ENCODE assay signal across 8 mouse cellular contexts in the genomic region with DNA sequence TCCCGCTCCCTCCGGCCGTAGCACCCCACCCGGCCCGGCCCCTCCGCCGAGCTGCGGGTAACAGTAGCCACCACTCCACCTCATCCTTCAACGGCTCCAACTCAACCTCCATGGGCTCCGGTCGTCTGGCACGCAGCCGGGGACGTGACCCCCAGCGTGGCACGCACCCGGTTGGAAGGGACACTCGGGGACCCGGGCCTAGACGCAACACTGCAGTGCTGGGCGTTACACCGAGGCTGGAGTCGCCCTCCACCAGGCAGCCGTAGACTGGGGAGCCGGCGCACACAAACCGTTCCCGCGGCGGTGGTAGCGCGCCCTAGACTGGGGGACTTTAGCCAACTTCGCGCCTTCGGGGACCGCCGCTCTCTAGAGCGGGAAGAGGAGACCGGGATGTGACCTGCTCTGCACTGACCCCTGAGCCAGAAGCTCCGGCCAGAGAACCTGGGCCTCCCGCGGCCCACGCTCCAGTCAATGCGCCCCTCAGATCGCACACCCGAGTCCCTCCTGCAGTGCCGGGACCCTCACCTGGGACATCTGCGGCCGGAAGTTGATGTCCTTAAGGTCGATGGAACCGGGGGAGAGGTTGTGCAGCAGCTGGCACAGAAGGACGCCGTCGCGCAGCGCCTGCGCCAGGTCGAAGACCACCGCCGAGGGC. TPM values are rescaled to one million over a fixed set of nuclear protein-coding genes. Genes with fewer than 3 reads are reported as not detected.
DNase-seq lines count a peak whose midpoint lies in the region; ATAC-seq and TF ChIP-seq lines count a peak whose summit lies in the region.

No protein-coding gene starts in this region.

- H3K27me3 ChIP-seq in forebrain, embryonic 11.5 days (ENCODE audit: control insufficient read depth, insufficient read depth, low read length), result no peaks in the 10 kb centered on the region
- no peaks in the 10 kb centered on the region for H3K27me3 ChIP-seq in lung, embryonic 14.5 days (ENCODE audit: insufficient read depth, low read length)
- H3K27me3 ChIP-seq in splenic B cell, adult 2 months (ENCODE audit: control insufficient read depth, insufficient read depth, low read length, poor library complexity, severe bottlenecking), result no peaks in the 10 kb centered on the region

- WGBS in forebrain, embryonic 11.5 days, result under 1% methylated on average over 52 of the region's 60 CpGs
- under 1% methylated on average over 54 of the region's 60 CpGs for WGBS in lung, embryonic 14.5 days

- no peaks in the 10 kb centered on the region for H3K36me3 ChIP-seq in forebrain, embryonic 11.5 days (ENCODE audit: control insufficient read depth, insufficient read depth, low read length)
- no peaks in the 10 kb centered on the region for H3K36me3 ChIP-seq in lung, embryonic 14.5 days (ENCODE audit: insufficient read depth)
- no peaks in the 10 kb centered on the region for H3K36me3 ChIP-seq in splenic B cell, adult 2 months (ENCODE audit: control insufficient read depth, insufficient read depth, low read length, poor library complexity, severe bottlenecking)

- peak overlapping the region; percentile 95 for H3K9ac ChIP-seq in forebrain, embryonic 11.5 days (ENCODE audit: low read length)
- peak overlapping the region; percentile 79 for H3K9ac ChIP-seq in lung, embryonic 14.5 days

- DNase-seq in cerebellum, adult 11 months, result peak; percentile 13
- no peak for DNase-seq in cerebellum, adult 11-12 months
- DNase-seq in CD4-positive helper T cell, adult 2 months (ENCODE audit: low read depth, low spot score), result peak; percentile 42
- DNase-seq in forebrain, embryonic 11.5 days (ENCODE audit: low spot score), result peak; percentile 73
- DNase-seq in induced T-regulatory cell, adult 2 months (ENCODE audit: low read depth), result peak; percentile 58
- peak; percentile 61 for DNase-seq in lung, embryonic 14.5 days
- peak; percentile 34 for DNase-seq in splenic B cell, adult 2 months (ENCODE audit: low read depth, low spot score)

- peak; percentile 21; the same call in 1 of the 2 replicates for ATAC-seq in forebrain, embryonic 11.5 days (replicated peaks; ENCODE audit: low FRiP score)
- no peak for ATAC-seq in lung, embryonic 14.5 days (ENCODE audit: insufficient read depth)
- no peak for ATAC-seq in megakaryocyte-erythroid progenitor cell, adult 5-6 weeks (replicated peaks; ENCODE audit: low FRiP score, low TSS enrichment, poor library complexity, severe bottlenecking)

- peak overlapping the region; percentile 99 for H3K4me2 ChIP-seq in forebrain, embryonic 11.5 days (ENCODE audit: low read depth, low read length, severe bottlenecking)
- peak overlapping the region; percentile 98 for H3K4me2 ChIP-seq in lung, embryonic 14.5 days

- H3K4me3 ChIP-seq in forebrain, embryonic 11.5 days (ENCODE audit: low read depth, low read length), result peak overlapping the region; percentile 70
- H3K4me3 ChIP-seq in lung, embryonic 14.5 days (ENCODE audit: low read depth, low read length), result peak overlapping the region; percentile 82

- H3K27ac ChIP-seq in forebrain, embryonic 11.5 days (ENCODE audit: low read depth, low read length), result peak overlapping the region; percentile 88
- H3K27ac ChIP-seq in lung, embryonic 14.5 days (ENCODE audit: low read depth), result peak overlapping the region; percentile 75; the same call in 1 of the 2 replicates

- no peak for TF ChIP-seq CTCF in lung, embryonic 14.5 days (IDR thresholded peaks at IDR 0.05; ENCODE audit: low read depth)

- H3K4me1 ChIP-seq in forebrain, embryonic 11.5 days (replicated peaks; ENCODE audit: control insufficient read depth, insufficient read depth, low read length), result peaks cover 15% of the 10 kb centered on the region
- peaks cover 17% of the 10 kb centered on the region for H3K4me1 ChIP-seq in lung, embryonic 14.5 days (ENCODE audit: insufficient read depth)

- no peaks in the 10 kb centered on the region for H3K9me3 ChIP-seq in forebrain, embryonic 11.5 days (ENCODE audit: control insufficient read depth, low read length)
- no peaks in the 10 kb centered on the region for H3K9me3 ChIP-seq in lung, embryonic 14.5 days (ENCODE audit: low read depth, low read length)

RNA-seq across cellular contexts. Expression of gene Vav2, which starts 1.0 kb away (rescaled TPM):
- 12.7 and 15.7 TPM in 2 replicates for polyA plus RNA-seq in forebrain, embryonic 11.5 days (2014; fragmentation: Nextera tagmentation; extraction: Ambion mirVana)
- 8.6 and 8.8 TPM in 2 replicates for polyA plus RNA-seq in lung, embryonic 14.5 days (2014; fragmentation: Nextera tagmentation; extraction: Ambion mirVana)
- total RNA-seq in megakaryocyte-erythroid progenitor cell, adult 5-6 weeks (2014; fragmentation: Nextera tagmentation), result 9.0 and 15.9 TPM in 2 replicates
- total RNA-seq in megakaryocyte-erythroid progenitor cell, adult 5-6 weeks (2017), result 5.0 and 7.5 TPM in 2 replicates

RNA-seq across cellular contexts. Expression of gene Brd3os, which starts 16.2 kb away (rescaled TPM):
- 14.4 and 16.0 TPM in 2 replicates for polyA plus RNA-seq in forebrain, embryonic 11.5 days (2014; fragmentation: Nextera tagmentation; extraction: Ambion mirVana)
- 7.0 and 8.1 TPM in 2 replicates for polyA plus RNA-seq in lung, embryonic 14.5 days (2014; fragmentation: Nextera tagmentation; extraction: Ambion mirVana)
- total RNA-seq in megakaryocyte-erythroid progenitor cell, adult 5-6 weeks (2014; fragmentation: Nextera tagmentation), result not detected in 2 replicates
- total RNA-seq in megakaryocyte-erythroid progenitor cell, adult 5-6 weeks (2017), result 0.52 TPM in 1 of 2 replicates, not detected in the other
